Mouse (Mus musculus) stomach, embryonic 14.5 days (tissue): ENCODE measurements at regions not wholly inside any gene's neighbourhood (a gene's known extent, or its start where the extent isn't known, plus 50 kb on each side); places are given as distances from the start of the nearest gene placed in this dataset.
A peak's percentile ranks its signal among the peaks of the same experiment; 100 is the strongest.

ENCODE experiments used
- ATAC-seq: fragments of 200-750 bp; cut with Nextera tagmentation; 2 replicates; pipeline ENCODE4 v1.8.0; 2017; ENCODE audit warnings: low read depth, moderate TSS enrichment; ENCODE audit not compliant: insufficient number of reproducible peaks, insufficient read depth, low FRiP score
- H3K27ac ChIP-seq: fragments of 300-500 bp; sonication (generic); 2 replicates; pipeline ENCODE4 v1.5.1; 2014; ENCODE audit warnings: mild to moderate bottlenecking, low read length, moderate library complexity, mixed read lengths
- H3K27me3 ChIP-seq: fragments of 300-500 bp; sonication (generic); 2 replicates; pipeline ENCODE4 v1.6.1; 2014; ENCODE audit warnings: low read length, control low read depth, mixed read lengths; ENCODE audit not compliant: control insufficient read depth, insufficient read depth
- H3K36me3 ChIP-seq: fragments of 300-500 bp; sonication (generic); 2 replicates; pipeline ENCODE4 v1.6.1; 2014; ENCODE audit warnings: mild to moderate bottlenecking, control low read depth, low read length, moderate library complexity, mixed read lengths; ENCODE audit not compliant: control insufficient read depth, insufficient read depth
- H3K4me1 ChIP-seq: fragments of 300-500 bp; sonication (generic); 2 replicates; pipeline ENCODE4 v1.6.1; 2014; ENCODE audit warnings: low read length, control low read depth, mixed read lengths; ENCODE audit not compliant: control insufficient read depth, insufficient read depth
- H3K4me2 ChIP-seq: fragments of 300-500 bp; sonication (generic); replicated peaks from 2 replicates; pipeline ENCODE4 v1.6.1; 2014; ENCODE audit warnings: low read depth, low read length, control low read depth
- H3K4me3 ChIP-seq: fragments of 300-500 bp; sonication (generic); 2 replicates; pipeline ENCODE4 v1.5.1; 2014; ENCODE audit warnings: low read depth, low read length, control low read depth
- H3K9ac ChIP-seq: fragments of 300-500 bp; sonication (generic); replicated peaks from 2 replicates; pipeline ENCODE4 v1.6.1; 2014; ENCODE audit warnings: low read depth, mild to moderate bottlenecking, control low read depth, low read length, moderate library complexity, mixed read lengths
- H3K9me3 ChIP-seq: fragments of 300-500 bp; sonication (generic); 2 replicates; pipeline ENCODE4 v1.6.1; 2016; ENCODE audit warnings: low read depth, low read length, control low read depth; ENCODE audit not compliant: control insufficient read depth
- WGBS: fragments of 180-500 bp; shearing (Covaris S2); extraction: QIAGEN DNeasy Blood & Tissue Kit; methylation state at CpG from one replicate; pipeline ENCODE4 v1.1.7; 2014; 5-methylcytosine and 5-hydroxymethylcytosine counted together

- H3K9ac ChIP-seq: no peak overlapping the region
- 0 out of 2 replicates have a peak, but pooled peaks cover 8% of the 10 kb centered on the region for H3K27me3 ChIP-seq
- H3K9me3 ChIP-seq: no peaks in the 10 kb centered on the region
- WGBS: 59% methylated on average over 8 of the region's 8 CpGs
- H3K27ac ChIP-seq: no peak overlapping the region
- no peak overlapping the region for H3K4me2 ChIP-seq
- ATAC-seq: no peak
- H3K36me3 ChIP-seq: no peaks in the 10 kb centered on the region
- H3K4me3 ChIP-seq: no peak overlapping the region
- H3K4me1 ChIP-seq: no peaks in the 10 kb centered on the region
Observed at GRCm38 (mm10) chr19:60148313-60148965, 78.1 kb downstream of the Fam204a start.

GRCm38 (mm10) chr19:60146451-60147190 lies 79.9 kb downstream of the Fam204a start:
- no peaks in the 10 kb centered on the region for H3K9me3 ChIP-seq
- H3K27me3 ChIP-seq: 0 out of 2 replicates have a peak, but pooled peaks cover 8% of the 10 kb centered on the region
- no peak overlapping the region for H3K4me2 ChIP-seq
- no peak overlapping the region for H3K4me3 ChIP-seq
- ATAC-seq: no peak
- no peaks in the 10 kb centered on the region for H3K4me1 ChIP-seq
- no peak overlapping the region for H3K9ac ChIP-seq
- no peaks in the 10 kb centered on the region for H3K36me3 ChIP-seq
- WGBS: 46% methylated on average over 10 of the region's 10 CpGs
- no peak overlapping the region for H3K27ac ChIP-seq

GRCm38 (mm10) chr19:60145242-60145641 lies 81.3 kb downstream of the Fam204a start:
- H3K27ac ChIP-seq: no peak overlapping the region
- H3K9me3 ChIP-seq: no peaks in the 10 kb centered on the region
- H3K9ac ChIP-seq: no peak overlapping the region
- ATAC-seq: no peak
- H3K36me3 ChIP-seq: no peaks in the 10 kb centered on the region
- 87% methylated on average over 5 of the region's 5 CpGs for WGBS
- H3K4me1 ChIP-seq: no peaks in the 10 kb centered on the region
- no peak overlapping the region; the same call in 1 of the 2 replicates for H3K4me3 ChIP-seq
- 0 out of 2 replicates have a peak, but pooled peaks cover 8% of the 10 kb centered on the region for H3K27me3 ChIP-seq
- H3K4me2 ChIP-seq: no peak overlapping the region

- Histone ChIP-seq H3K4me2 (peak overlapping the region; percentile 39), H3K4me1 (no peaks in the 10 kb centered on the region), H3K36me3 (no peaks in the 10 kb centered on the region), H3K9me3 (no peaks in the 10 kb centered on the region), H3K27me3 (0 out of 2 replicates have a peak, but pooled peaks cover 8% of the 10 kb centered on the region), H3K4me3 (peak overlapping the region; percentile 24; the same call in 1 of the 2 replicates), H3K27ac (no peak overlapping the region), H3K9ac (no peak overlapping the region)
- ATAC-seq: peak; percentile 53; the same call in 1 of the 2 replicates
- 8% methylated on average over 20 of the region's 20 CpGs for WGBS
Observed at GRCm38 (mm10) chr19:60144336-60144989, 82.0 kb downstream of the Fam204a start.

- Histone ChIP-seq H3K36me3 (no peaks in the 10 kb centered on the region), H3K27ac (no peak overlapping the region), H3K4me3 (no peak overlapping the region), H3K4me1 (no peaks in the 10 kb centered on the region), H3K9me3 (no peaks in the 10 kb centered on the region), H3K27me3 (no peaks in the 10 kb centered on the region), H3K4me2 (no peak overlapping the region), H3K9ac (no peak overlapping the region)
- ATAC-seq: no peak
- 30% methylated on average over 2 of the region's 2 CpGs for WGBS
Observed at GRCm38 (mm10) chr19:60138881-60139280, 87.6 kb downstream of the Fam204a start.

- no peak for ATAC-seq
- Histone ChIP-seq H3K27ac (no peak overlapping the region), H3K4me3 (no peak overlapping the region), H3K4me1 (no peaks in the 10 kb centered on the region), H3K9me3 (no peaks in the 10 kb centered on the region), H3K9ac (no peak overlapping the region), H3K27me3 (no peaks in the 10 kb centered on the region), H3K36me3 (no peaks in the 10 kb centered on the region), H3K4me2 (no peak overlapping the region)
- WGBS: 79% methylated on average over 1 of the region's 1 CpGs
Observed at GRCm38 (mm10) chr19:60136491-60136890, 90.0 kb downstream of the Fam204a start.

- Histone ChIP-seq H3K27ac (no peak overlapping the region), H3K27me3 (no peaks in the 10 kb centered on the region), H3K4me1 (no peaks in the 10 kb centered on the region), H3K36me3 (no peaks in the 10 kb centered on the region), H3K9ac (no peak overlapping the region), H3K9me3 (no peaks in the 10 kb centered on the region), H3K4me3 (no peak overlapping the region), H3K4me2 (no peak overlapping the region)
- no peak for ATAC-seq
- WGBS: 63% methylated on average over 4 of the region's 4 CpGs
Observed at GRCm38 (mm10) chr19:60134447-60135328, 91.8 kb downstream of the Fam204a start.

- Histone ChIP-seq H3K9ac (no peak overlapping the region), H3K27me3 (no peaks in the 10 kb centered on the region), H3K4me2 (no peak overlapping the region), H3K9me3 (no peaks in the 10 kb centered on the region), H3K27ac (no peak overlapping the region), H3K4me3 (no peak overlapping the region), H3K36me3 (no peaks in the 10 kb centered on the region), H3K4me1 (no peaks in the 10 kb centered on the region)
- 83% methylated on average over 2 of the region's 2 CpGs for WGBS
- no peak for ATAC-seq
Observed at GRCm38 (mm10) chr19:60129635-60130034, 96.9 kb downstream of the Fam204a start.
